Mouse (Mus musculus): ENCODE measurements around the gene Olfr202.
"Not testable (repeated sequence)": the region's sequence is repeated elsewhere in the genome, so short reads cannot be mapped to it uniquely, and the experiment has no call there.

DNA sequence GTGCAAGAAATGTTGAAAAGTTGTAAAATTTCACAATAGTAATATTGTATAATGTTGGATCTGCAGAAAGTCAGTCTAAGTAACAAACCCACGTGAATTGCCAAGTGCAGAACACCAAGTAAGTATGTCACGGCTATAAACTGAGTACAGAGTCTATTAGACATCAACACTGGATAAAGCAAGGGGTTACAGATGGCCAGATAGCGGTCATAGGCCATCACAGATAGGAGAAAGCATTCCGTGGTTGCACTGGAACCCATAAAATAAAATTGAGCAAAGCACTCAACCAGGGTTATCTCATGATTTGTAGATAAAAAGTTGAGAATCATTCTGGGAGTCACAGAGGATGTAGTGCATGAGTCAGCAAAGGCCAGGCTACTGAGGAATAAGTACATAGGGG is 17.5 kb downstream of the Olfr202 start:
- TF ChIP-seq MAFK (IDR thresholded peaks at IDR 0.05; ENCODE audit: insufficient read depth, low read depth, low read length); CHD2 (IDR thresholded peaks at IDR 0.05; ENCODE audit: low read depth, low read length): not testable (repeated sequence)
